Mouse (Mus musculus): ENCODE results near the gene Ppp1ca. TPM values are rescaled to one million over a fixed set of nuclear protein-coding genes. Genes with fewer than 3 reads are reported as not detected.
A peak's percentile ranks its signal among the peaks of the same experiment; 100 is the strongest.

The Ppp1ca gene
- polyA plus RNA-seq, 1 experiment from 2014 or later, result 727 TPM

DNA sequence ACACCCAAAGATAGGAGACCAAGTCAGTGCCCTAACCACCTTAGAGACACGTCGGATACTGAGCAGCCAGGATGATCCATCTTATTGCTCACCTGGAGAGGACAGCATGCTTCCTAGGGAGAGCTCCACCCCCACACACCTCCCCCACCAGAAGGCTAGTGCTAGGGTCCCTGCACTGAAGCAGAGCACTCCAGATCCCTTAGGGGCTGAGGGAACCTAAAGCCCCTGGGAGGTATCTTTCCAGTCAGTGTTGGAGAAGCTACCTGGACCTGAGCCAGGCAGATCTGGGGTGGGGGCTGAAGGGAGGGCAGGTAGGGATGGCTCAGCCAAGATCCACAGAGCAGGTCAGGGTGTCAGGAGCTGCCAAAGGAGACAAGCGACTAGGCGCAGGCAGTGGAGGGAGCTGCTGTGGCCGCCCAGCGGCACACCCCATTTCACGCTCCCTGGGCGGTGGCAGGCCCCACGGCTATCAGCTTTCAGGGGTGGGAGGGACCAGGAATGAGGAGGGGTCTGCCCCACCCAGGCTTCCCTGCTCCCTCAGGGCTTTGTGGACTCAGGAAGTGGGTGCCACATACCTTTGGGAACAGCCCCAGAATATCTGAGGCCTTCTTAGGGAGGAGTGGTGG is 37.7 kb downstream of the Ppp1ca start:
- no peak overlapping the region for H3K4me3 ChIP-seq (replicated peaks; ENCODE audit: low read length)
- H3K4me2 ChIP-seq (ENCODE audit: low read depth, low read length), result peak overlapping the region; percentile 19; the same call in 1 of the 2 replicates
- H3K36me3 ChIP-seq (ENCODE audit: control insufficient read depth, insufficient read depth, low read length), result no peaks in the 10 kb centered on the region
- H3K9me3 ChIP-seq (replicated peaks; ENCODE audit: control insufficient read depth, low read length), result no peaks in the 10 kb centered on the region
- WGBS, result 33% methylated on average over 9 of the region's 9 CpGs
- peak; percentile 61; the same call in 1 of the 2 replicates for ATAC-seq (ENCODE audit: insufficient read depth, low FRiP score)
- H3K4me1 ChIP-seq (ENCODE audit: control insufficient read depth, insufficient read depth, low read length), result peaks cover 22% of the 10 kb centered on the region
- peak overlapping the region; percentile 49 for H3K9ac ChIP-seq (ENCODE audit: low read length)
- no peaks in the 10 kb centered on the region for H3K27me3 ChIP-seq (ENCODE audit: control insufficient read depth, insufficient read depth, low read length)
- H3K27ac ChIP-seq (ENCODE audit: low read length), result peak overlapping the region; percentile 72

DNA sequence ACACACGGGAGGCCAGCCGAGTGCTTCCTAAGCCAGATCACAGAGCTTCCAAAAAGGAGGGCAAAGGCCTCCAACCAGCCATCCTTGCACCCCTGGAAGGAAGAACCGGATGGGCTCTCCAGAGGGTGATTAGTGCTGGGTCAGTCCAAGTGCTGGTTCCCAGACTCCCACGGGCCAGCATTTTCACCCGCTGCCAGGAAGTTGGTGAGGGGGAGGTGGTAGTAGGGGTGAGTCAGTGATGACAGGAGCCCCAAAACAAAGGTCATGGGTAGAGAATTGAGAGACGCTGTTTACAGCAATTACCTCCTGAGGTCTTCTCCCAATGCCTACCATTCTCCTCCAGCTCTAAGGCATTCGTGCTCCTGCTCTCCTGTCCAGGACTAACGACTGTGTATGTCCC is 38.5 kb downstream of the Ppp1ca start:
- H3K4me3 ChIP-seq (replicated peaks; ENCODE audit: low read length), result no peak overlapping the region
- 70% methylated on average over 8 of the region's 8 CpGs for WGBS
- ATAC-seq (ENCODE audit: insufficient read depth, low FRiP score), result no peak
- no peaks in the 10 kb centered on the region for H3K27me3 ChIP-seq (ENCODE audit: control insufficient read depth, insufficient read depth, low read length)
- H3K4me2 ChIP-seq (ENCODE audit: low read depth, low read length), result no peak overlapping the region
- no peaks in the 10 kb centered on the region for H3K36me3 ChIP-seq (ENCODE audit: control insufficient read depth, insufficient read depth, low read length)
- no peaks in the 10 kb centered on the region for H3K9me3 ChIP-seq (replicated peaks; ENCODE audit: control insufficient read depth, low read length)
- H3K9ac ChIP-seq (ENCODE audit: low read length), result no peak overlapping the region
- H3K4me1 ChIP-seq (ENCODE audit: control insufficient read depth, insufficient read depth, low read length), result peaks cover 22% of the 10 kb centered on the region
- peak overlapping the region; percentile 72; the same call in 1 of the 2 replicates for H3K27ac ChIP-seq (ENCODE audit: low read length)

GRCm38 (mm10) chr19:4231253-4232185 is 39.7 kb downstream of the Ppp1ca start, which contains the start of gene Pold4:
TSS of gene Pold4 (plus strand) at chr19:4231899.
- Histone ChIP-seq H3K4me2 (ENCODE audit: low read depth, low read length) (peak within 1 kb of the TSS; percentile 85), H3K27ac (ENCODE audit: low read length) (peak within 1 kb of the TSS; percentile 88), H3K36me3 (ENCODE audit: control insufficient read depth, insufficient read depth, low read length) (no peaks in the 10 kb centered on the region), H3K9me3 (replicated peaks; ENCODE audit: control insufficient read depth, low read length) (no peaks in the 10 kb centered on the region), H3K27me3 (ENCODE audit: control insufficient read depth, insufficient read depth, low read length) (no peaks in the 10 kb centered on the region), H3K4me3 (replicated peaks; ENCODE audit: low read length) (peak within 1 kb of the TSS; percentile 59), H3K4me1 (ENCODE audit: control insufficient read depth, insufficient read depth, low read length) (peaks cover 22% of the 10 kb centered on the region), H3K9ac (ENCODE audit: low read length) (peak within 1 kb of the TSS; percentile 78)
- WGBS, result 9% methylated on average over 26 of the region's 26 CpGs
- ATAC-seq (ENCODE audit: insufficient read depth, low FRiP score), result peak; percentile 87

- H3K9me3 ChIP-seq (replicated peaks; ENCODE audit: control insufficient read depth, low read length), result no peaks in the 10 kb centered on the region
- 16% methylated on average over 2 of the region's 2 CpGs for WGBS
- peak overlapping the region; percentile 86 for H3K27ac ChIP-seq (ENCODE audit: low read length)
- ATAC-seq (ENCODE audit: insufficient read depth, low FRiP score), result 0 out of 2 replicates have a peak, but pooled peaks have one; percentile 3
- H3K36me3 ChIP-seq (ENCODE audit: control insufficient read depth, insufficient read depth, low read length), result no peaks in the 10 kb centered on the region
- H3K27me3 ChIP-seq (ENCODE audit: control insufficient read depth, insufficient read depth, low read length), result no peaks in the 10 kb centered on the region
- H3K9ac ChIP-seq (ENCODE audit: low read length), result peak overlapping the region; percentile 78
- peaks cover 22% of the 10 kb centered on the region for H3K4me1 ChIP-seq (ENCODE audit: control insufficient read depth, insufficient read depth, low read length)
- H3K4me3 ChIP-seq (replicated peaks; ENCODE audit: low read length), result peak overlapping the region; percentile 59
- H3K4me2 ChIP-seq (ENCODE audit: low read depth, low read length), result peak overlapping the region; percentile 85
These were observed 40.3 kb downstream of the Ppp1ca start for GRCm38 (mm10) chr19:4232186-4232572.

GRCm38 (mm10) chr19:4232651-4233050 is 40.8 kb downstream of the Ppp1ca start:
- 78% methylated on average over 7 of the region's 7 CpGs for WGBS
- H3K36me3 ChIP-seq (ENCODE audit: control insufficient read depth, insufficient read depth, low read length), result no peaks in the 10 kb centered on the region
- peak overlapping the region; percentile 86; the same call in 1 of the 2 replicates for H3K27ac ChIP-seq (ENCODE audit: low read length)
- no peaks in the 10 kb centered on the region for H3K27me3 ChIP-seq (ENCODE audit: control insufficient read depth, insufficient read depth, low read length)
- H3K9me3 ChIP-seq (replicated peaks; ENCODE audit: control insufficient read depth, low read length), result no peaks in the 10 kb centered on the region
- H3K4me1 ChIP-seq (ENCODE audit: control insufficient read depth, insufficient read depth, low read length), result peaks cover 22% of the 10 kb centered on the region
- ATAC-seq (ENCODE audit: insufficient read depth, low FRiP score), result no peak
- peak overlapping the region; percentile 85 for H3K4me2 ChIP-seq (ENCODE audit: low read depth, low read length)
- peak overlapping the region; percentile 59; the same call in 1 of the 2 replicates for H3K4me3 ChIP-seq (replicated peaks; ENCODE audit: low read length)
- H3K9ac ChIP-seq (ENCODE audit: low read length), result peak overlapping the region; percentile 78; the same call in 1 of the 2 replicates

GRCm38 (mm10) chr19:4234548-4234947 is 42.7 kb downstream of the Ppp1ca start:
- Histone ChIP-seq H3K9ac (ENCODE audit: low read length) (no peak overlapping the region), H3K9me3 (replicated peaks; ENCODE audit: control insufficient read depth, low read length) (no peaks in the 10 kb centered on the region), H3K27me3 (ENCODE audit: control insufficient read depth, insufficient read depth, low read length) (no peaks in the 10 kb centered on the region), H3K36me3 (ENCODE audit: control insufficient read depth, insufficient read depth, low read length) (no peaks in the 10 kb centered on the region), H3K4me2 (ENCODE audit: low read depth, low read length) (no peak overlapping the region), H3K27ac (ENCODE audit: low read length) (no peak overlapping the region), H3K4me3 (replicated peaks; ENCODE audit: low read length) (no peak overlapping the region), H3K4me1 (ENCODE audit: control insufficient read depth, insufficient read depth, low read length) (peaks cover 16% of the 10 kb centered on the region)
- ATAC-seq (ENCODE audit: insufficient read depth, low FRiP score), result no peak
- 63% methylated on average over 4 of the region's 4 CpGs for WGBS

GRCm38 (mm10) chr19:4240247-4240668 is 48.4 kb downstream of the Ppp1ca start:
- peaks cover 3% of the 10 kb centered on the region; the same call in 1 of the 2 replicates for H3K9me3 ChIP-seq (replicated peaks; ENCODE audit: control insufficient read depth, low read length)
- no peak overlapping the region for H3K4me3 ChIP-seq (replicated peaks; ENCODE audit: low read length)
- H3K27me3 ChIP-seq (ENCODE audit: control insufficient read depth, insufficient read depth, low read length), result no peaks in the 10 kb centered on the region
- no peak overlapping the region for H3K9ac ChIP-seq (ENCODE audit: low read length)
- H3K27ac ChIP-seq (ENCODE audit: low read length), result no peak overlapping the region
- WGBS, result 48% methylated on average over 8 of the region's 8 CpGs
- no peaks in the 10 kb centered on the region for H3K4me1 ChIP-seq (ENCODE audit: control insufficient read depth, insufficient read depth, low read length)
- H3K4me2 ChIP-seq (ENCODE audit: low read depth, low read length), result no peak overlapping the region
- ATAC-seq (ENCODE audit: insufficient read depth, low FRiP score), result no peak
- H3K36me3 ChIP-seq (ENCODE audit: control insufficient read depth, insufficient read depth, low read length), result no peaks in the 10 kb centered on the region

GRCm38 (mm10) chr19:4242416-4242815 is 50.6 kb downstream of the Ppp1ca start:
- Histone ChIP-seq H3K4me1 (ENCODE audit: control insufficient read depth, insufficient read depth, low read length) (no peaks in the 10 kb centered on the region), H3K36me3 (ENCODE audit: control insufficient read depth, insufficient read depth, low read length) (no peaks in the 10 kb centered on the region), H3K27me3 (ENCODE audit: control insufficient read depth, insufficient read depth, low read length) (no peaks in the 10 kb centered on the region), H3K9ac (ENCODE audit: low read length) (no peak overlapping the region), H3K27ac (ENCODE audit: low read length) (no peak overlapping the region), H3K4me2 (ENCODE audit: low read depth, low read length) (no peak overlapping the region), H3K9me3 (replicated peaks; ENCODE audit: control insufficient read depth, low read length) (peaks cover 3% of the 10 kb centered on the region; the same call in 1 of the 2 replicates), H3K4me3 (replicated peaks; ENCODE audit: low read length) (no peak overlapping the region)
- 61% methylated on average over 3 of the region's 3 CpGs for WGBS
- ATAC-seq (ENCODE audit: insufficient read depth, low FRiP score), result no peak

DNA sequence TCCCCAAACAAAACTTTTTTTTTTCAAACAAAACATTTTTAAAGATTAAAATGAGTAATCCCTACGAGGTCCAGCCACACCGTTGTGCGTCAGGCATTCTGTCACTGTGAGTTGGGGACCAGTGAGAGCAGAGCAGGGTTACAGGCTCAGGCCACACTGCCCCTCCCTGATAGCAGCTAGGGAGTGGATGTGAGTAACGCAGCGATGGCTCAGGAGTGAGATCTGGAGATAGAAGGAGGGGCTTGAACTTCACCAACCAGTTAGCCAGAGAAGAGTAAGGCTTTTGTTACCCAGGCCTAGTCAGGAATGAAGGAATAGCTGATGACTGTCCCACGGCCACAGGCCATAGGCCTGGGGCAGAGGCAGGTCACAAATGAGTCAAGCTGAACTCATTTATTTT is 52.9 kb downstream of the Ppp1ca start:
- no peak overlapping the region for H3K4me3 ChIP-seq (replicated peaks; ENCODE audit: low read length)
- H3K4me2 ChIP-seq (ENCODE audit: low read depth, low read length), result no peak overlapping the region
- WGBS, result 77% methylated on average over 6 of the region's 6 CpGs
- H3K27me3 ChIP-seq (ENCODE audit: control insufficient read depth, insufficient read depth, low read length), result no peaks in the 10 kb centered on the region
- H3K36me3 ChIP-seq (ENCODE audit: control insufficient read depth, insufficient read depth, low read length), result no peaks in the 10 kb centered on the region
- H3K9ac ChIP-seq (ENCODE audit: low read length), result no peak overlapping the region
- no peaks in the 10 kb centered on the region for H3K4me1 ChIP-seq (ENCODE audit: control insufficient read depth, insufficient read depth, low read length)
- peaks cover 3% of the 10 kb centered on the region; the same call in 1 of the 2 replicates for H3K9me3 ChIP-seq (replicated peaks; ENCODE audit: control insufficient read depth, low read length)
- no peak overlapping the region for H3K27ac ChIP-seq (ENCODE audit: low read length)
- no peak for ATAC-seq (ENCODE audit: insufficient read depth, low FRiP score)

Measured in stomach, embryonic 16.5 days (tissue).